Mouse (Mus musculus): ENCODE results near the gene Rdh5. TPM values are rescaled to one million over a fixed set of nuclear protein-coding genes. Genes with fewer than 3 reads are reported as not detected.

Rdh5 gene
- total RNA-seq, 2 experiments from 2014 or later, result 5.1 to 5.2 TPM

DNA sequence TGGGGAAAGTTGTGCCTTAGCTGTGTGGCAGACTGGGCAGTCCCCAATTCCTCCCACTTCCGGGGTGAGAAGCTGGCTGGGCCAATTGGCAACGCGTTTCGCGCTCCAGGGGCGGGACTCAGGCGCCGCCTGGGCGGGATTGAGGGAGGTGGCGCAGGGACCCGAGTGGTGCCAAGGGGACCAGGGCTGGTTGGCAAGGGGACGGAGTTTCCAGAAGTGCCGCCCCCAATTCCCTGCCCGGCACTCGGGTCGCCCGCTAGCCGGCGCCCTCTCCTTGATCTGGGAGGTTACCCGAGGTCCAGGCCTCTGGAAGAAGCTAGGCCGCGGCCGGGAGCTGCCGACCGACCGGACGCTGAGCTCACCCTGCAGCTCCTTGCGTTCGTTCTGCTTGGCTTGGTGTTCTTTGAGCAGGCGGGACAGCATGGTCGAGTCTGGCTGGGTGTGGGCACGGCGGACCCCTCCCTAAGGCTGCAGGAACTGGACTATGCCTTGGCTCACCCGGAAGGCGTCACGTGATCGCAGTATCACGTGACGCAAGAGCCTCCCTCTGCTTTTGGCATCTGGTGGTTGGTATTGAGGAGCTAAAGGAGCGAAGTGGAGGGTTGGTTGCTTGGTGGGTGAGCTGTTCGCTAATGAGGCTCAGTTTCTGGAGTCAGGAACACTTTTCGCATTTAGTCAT lies 464 bp upstream of the Rdh5 start:
- H3K27ac ChIP-seq, result peak overlapping the region; percentile 100
- TF ChIP-seq CTCF (IDR thresholded peaks at IDR 0.05), result peak; percentile 67
- peak overlapping the region; percentile 85 for H3K4me3 ChIP-seq
- intact Hi-C loops (cut with DNase I), result loop anchor here (2.0 to 10.0 kb wide), 2 partner anchors 24 to 888 kb away; partner anchors contain the start of gene Naca
- peak; percentile 99 for DNase-seq

- H3K27ac ChIP-seq, result peak overlapping the region; percentile 100
- intact Hi-C loops (cut with DNase I), result loop anchor here (2.0 to 10.0 kb wide), 2 partner anchors 25 to 887 kb away; partner anchors contain the start of gene Naca
- TF ChIP-seq CTCF (IDR thresholded peaks at IDR 0.05), result no peak
- H3K4me3 ChIP-seq, result peak overlapping the region; percentile 85
- no peak for DNase-seq
These were observed 536 bp downstream of the Rdh5 start for GRCm38 (mm10) chr10:128921883-128922821.

- H3K27ac ChIP-seq, result peak overlapping the region; percentile 100
- no peak for DNase-seq
These were observed 1.4 kb downstream of the Rdh5 start for GRCm38 (mm10) chr10:128921251-128921650.

GRCm38 (mm10) chr10:128920736-128921161 lies 1.9 kb downstream of the Rdh5 start:
- H3K4me3 ChIP-seq, result peak overlapping the region; percentile 85; the same call in 1 of the 2 replicates
- no peak for DNase-seq
- H3K27ac ChIP-seq, result peak overlapping the region; percentile 100
- intact Hi-C loops (cut with DNase I), result loop anchor here (10.0 kb wide), 1 partner anchor 886 kb away; the partner anchor contains the start of gene Naca
- TF ChIP-seq CTCF (IDR thresholded peaks at IDR 0.05), result no peak

More at GRCm38 (mm10) chr10:128921251-128921650, 1.4 kb downstream of the Rdh5 start:
- intact Hi-C loops (cut with DNase I), result loop anchor here (10.0 kb wide), 1 partner anchor 886 kb away; the partner anchor contains the start of gene Naca
- H3K4me3 ChIP-seq, result peak overlapping the region; percentile 85
- TF ChIP-seq CTCF (IDR thresholded peaks at IDR 0.05), result no peak

DNA sequence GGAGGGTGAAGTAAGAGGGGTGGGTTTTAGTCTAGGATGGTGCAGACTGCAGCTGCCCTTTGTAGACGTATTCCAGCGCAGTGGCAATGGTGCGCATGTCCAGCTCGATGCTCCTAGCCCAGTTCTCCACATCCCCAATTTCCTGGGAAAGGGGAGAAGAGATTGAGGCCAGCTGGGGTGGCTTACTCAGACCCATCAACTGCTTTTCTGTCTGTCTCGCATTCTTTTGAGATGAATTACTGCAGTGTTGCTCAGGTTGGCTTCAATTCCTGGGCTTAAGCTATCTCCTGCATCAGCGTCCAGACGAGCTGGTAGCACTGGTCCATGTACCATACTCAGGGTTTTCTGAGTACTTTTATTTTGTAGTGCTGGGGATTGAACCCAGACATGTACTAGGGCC lies 2.7 kb downstream of the Rdh5 start:
- TF ChIP-seq CTCF (IDR thresholded peaks at IDR 0.05), result no peak
- intact Hi-C loops (cut with DNase I), result loop anchor here (10.0 kb wide), 1 partner anchor 885 kb away; the partner anchor contains the start of gene Naca
- DNase-seq, result no peak
- H3K4me3 ChIP-seq, result peak overlapping the region; percentile 11
- peak overlapping the region; percentile 100 for H3K27ac ChIP-seq

DNA sequence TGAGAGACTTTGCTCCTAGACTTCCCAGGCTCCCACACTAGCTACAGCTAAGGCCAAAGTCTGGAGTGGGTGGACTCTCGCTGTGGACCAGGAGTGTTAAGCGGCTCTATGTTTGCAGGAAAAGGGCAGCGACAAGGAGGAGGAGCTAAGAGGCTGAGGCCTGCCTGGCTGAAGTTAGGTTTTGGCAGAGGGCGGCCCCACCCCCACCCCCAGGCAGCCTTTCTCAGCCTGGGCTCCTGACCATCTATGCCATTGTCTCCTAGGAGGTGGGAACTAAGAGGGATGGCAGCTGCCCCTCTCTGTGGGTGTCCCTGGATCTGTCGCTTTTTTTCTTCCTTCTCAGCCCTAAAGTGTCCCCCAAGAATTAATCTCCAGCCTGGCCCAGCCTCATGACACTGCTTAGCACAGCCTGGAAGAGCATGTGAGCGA lies 3.5 kb downstream of the Rdh5 start:
- intact Hi-C loops (cut with DNase I), result no loop called here
- Histone ChIP-seq H3K27ac (peak overlapping the region; percentile 100), H3K4me3 (peak overlapping the region; percentile 11)
- TF ChIP-seq CTCF (IDR thresholded peaks at IDR 0.05), result no peak
- peak; percentile 53 for DNase-seq

DNA sequence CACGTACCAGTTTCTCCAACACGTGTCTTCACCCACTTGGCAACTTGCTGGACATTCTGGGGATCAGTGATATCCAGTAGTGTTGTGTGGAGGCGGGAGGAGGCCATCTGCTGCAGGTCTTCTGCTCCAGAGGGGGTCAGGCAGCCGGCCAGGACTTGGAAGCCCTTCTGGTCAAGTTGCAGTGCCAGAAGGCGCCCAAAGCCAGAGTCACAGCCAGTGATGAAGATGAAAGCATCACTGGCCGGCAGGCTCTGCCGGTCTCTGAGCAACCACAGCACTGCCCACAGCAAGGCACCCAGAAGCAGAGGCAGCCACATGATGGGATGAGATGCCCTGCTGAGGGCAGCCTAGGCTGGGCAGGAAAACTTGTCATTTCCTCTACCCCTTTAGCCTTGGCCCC lies 4.4 kb downstream of the Rdh5 start:
- DNase-seq, result peak; percentile 89
- peak overlapping the region; percentile 100 for H3K27ac ChIP-seq
- intact Hi-C loops (cut with DNase I), result no loop called here
- no peak for TF ChIP-seq CTCF (IDR thresholded peaks at IDR 0.05)
- H3K4me3 ChIP-seq, result peak overlapping the region; percentile 20

DNA sequence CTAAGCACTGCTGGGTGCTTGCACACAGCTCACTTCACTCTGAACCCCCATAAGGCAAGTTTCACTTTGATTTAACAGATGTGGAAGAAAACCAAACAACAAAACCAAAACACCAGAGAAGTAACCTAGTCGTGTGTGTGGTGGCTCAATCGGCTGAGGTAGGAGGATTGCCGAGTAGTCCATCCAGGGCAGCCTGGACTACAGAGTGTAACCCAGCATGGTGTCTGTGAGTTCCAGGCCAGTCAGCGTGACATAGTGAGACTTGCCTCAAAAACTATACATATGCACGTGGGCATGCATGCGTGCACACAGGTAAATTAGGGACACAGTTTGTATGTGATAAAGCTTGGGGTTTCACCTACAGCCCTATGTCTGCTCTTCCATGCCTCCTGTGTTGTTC lies 5.3 kb downstream of the Rdh5 start:
- Histone ChIP-seq H3K27ac (peak overlapping the region; percentile 100), H3K4me3 (no peak overlapping the region)
- no peak for DNase-seq
- intact Hi-C loops (cut with DNase I), result no loop called here
- no peak for TF ChIP-seq CTCF (IDR thresholded peaks at IDR 0.05)

DNA sequence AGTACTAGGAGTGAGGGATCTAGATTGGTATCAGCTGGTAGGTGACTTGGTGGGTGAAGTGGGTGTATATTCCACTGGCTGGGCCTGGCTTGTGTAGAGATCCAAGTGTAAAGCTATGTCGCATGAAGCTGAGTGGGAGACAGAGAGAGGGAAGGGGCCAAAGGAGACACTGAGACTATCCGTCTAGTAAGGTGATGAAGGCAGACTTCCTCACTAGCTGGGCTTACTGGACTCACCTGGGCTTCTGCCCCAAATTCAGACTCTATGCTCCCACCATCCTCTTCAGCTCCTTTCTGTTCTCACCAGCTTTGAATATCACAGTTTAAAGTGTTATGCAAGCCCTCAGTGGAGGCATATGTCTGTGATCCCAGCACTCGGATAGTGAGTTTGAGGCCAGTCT lies 6.0 kb downstream of the Rdh5 start:
- intact Hi-C loops (cut with DNase I), result no loop called here
- no peak for TF ChIP-seq CTCF (IDR thresholded peaks at IDR 0.05)
- DNase-seq, result no peak
- Histone ChIP-seq H3K4me3 (no peak overlapping the region), H3K27ac (no peak overlapping the region)

- H3K4me3 ChIP-seq, result no peak overlapping the region
- TF ChIP-seq CTCF (IDR thresholded peaks at IDR 0.05), result peak; percentile 47
- intact Hi-C loops (cut with DNase I), result no loop called here
- no peak for DNase-seq
- no peak overlapping the region for H3K27ac ChIP-seq
These were observed 7.1 kb downstream of the Rdh5 start for GRCm38 (mm10) chr10:128915550-128915949.

GRCm38 (mm10) chr10:128913696-128914095 lies 9.0 kb downstream of the Rdh5 start:
- intact Hi-C loops (cut with DNase I), result loop anchor here (5.0 kb wide), 1 partner anchor 34 kb away; no protein-coding TSS in a partner anchor
- H3K4me3 ChIP-seq, result no peak overlapping the region
- DNase-seq, result no peak
- H3K27ac ChIP-seq, result peak overlapping the region; percentile 48; the same call in 1 of the 2 replicates
- TF ChIP-seq CTCF (IDR thresholded peaks at IDR 0.05), result no peak

DNA sequence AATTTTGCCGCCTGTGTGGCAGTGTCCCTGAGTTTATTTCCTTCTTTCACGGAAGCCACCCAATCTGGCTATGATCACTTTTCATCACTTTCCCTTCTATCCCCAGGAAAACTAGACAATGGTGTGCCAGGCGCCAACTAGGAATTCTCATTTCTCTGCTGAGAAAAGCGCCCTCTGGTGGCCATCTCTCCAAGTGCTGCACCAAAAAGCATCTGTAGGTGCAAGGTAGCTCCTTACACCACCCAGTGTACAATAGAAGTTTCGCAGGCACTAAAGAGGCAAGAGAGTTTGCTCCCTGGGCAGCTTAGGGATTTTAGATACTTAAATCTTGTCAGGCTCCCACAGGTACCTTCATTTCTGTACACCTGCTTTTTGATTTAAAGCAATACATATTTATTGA lies 9.5 kb downstream of the Rdh5 start:
- intact Hi-C loops (cut with DNase I), result loop anchor here (5.0 kb wide), 1 partner anchor 34 kb away; no protein-coding TSS in a partner anchor
- Histone ChIP-seq H3K4me3 (no peak overlapping the region; the same call in 1 of the 2 replicates), H3K27ac (peak overlapping the region; percentile 48)
- peak; percentile 89 for DNase-seq
- no peak; the same call in 1 of the 2 replicates for TF ChIP-seq CTCF (IDR thresholded peaks at IDR 0.05)

Measured in gastrocnemius, adult 2 months (tissue).